Mouse (Mus musculus): ENCODE measurements at regions not wholly inside any gene's neighbourhood (a gene's known extent, or its start where the extent isn't known, plus 50 kb on each side); places are given as distances from the start of the nearest gene placed in this dataset.
A peak's percentile ranks its signal among the peaks of the same experiment; 100 is the strongest.

DNA sequence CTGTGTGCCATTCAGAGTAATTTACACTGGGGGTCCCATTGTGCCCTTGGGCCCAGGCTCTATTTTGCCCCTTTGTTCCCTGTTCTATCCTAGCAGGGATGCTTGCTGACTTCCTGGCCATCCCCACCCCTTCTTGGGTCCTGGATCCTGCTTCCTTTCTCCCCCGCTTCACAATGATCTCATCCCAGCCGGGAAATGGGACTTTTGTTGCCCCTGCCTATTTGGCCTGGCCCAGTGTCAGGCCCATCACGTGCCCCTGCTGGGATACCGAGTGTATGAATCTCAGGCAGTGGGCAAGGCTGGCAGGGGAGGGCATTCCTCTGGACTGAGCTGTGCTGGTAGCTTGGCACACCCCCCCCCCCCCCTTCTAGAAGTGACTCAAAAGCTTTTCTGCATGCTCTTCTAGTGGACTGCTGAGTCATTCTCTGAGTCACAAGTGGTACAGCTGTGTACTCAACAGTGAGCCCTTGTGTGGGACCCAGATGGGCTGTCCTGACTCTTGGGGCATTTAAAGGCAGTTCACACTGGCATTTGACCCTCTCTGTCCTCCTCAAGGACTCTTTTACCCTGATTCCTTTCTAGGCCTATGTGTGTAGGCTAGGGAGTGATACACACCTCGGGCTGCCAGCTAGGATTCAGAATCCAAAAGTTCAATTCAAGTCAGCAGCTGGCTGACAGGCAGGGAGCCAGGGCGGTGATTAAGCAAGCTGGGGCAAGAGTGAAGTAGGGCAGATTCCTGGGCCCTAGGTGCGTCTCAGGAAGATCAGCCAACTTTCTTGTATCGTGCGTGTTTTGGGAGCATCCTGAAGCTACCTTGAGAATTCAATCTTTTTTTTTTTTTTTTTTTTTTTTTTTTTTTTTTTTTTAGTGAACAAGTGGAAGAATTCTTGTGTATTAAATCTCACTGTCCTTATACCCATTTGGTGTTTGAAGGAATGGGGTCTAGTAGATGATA is 1156.6 kb upstream of the A1bg start:
- TF ChIP-seq CTCF (IDR thresholded peaks at IDR 0.05; ENCODE audit: low read depth) = no peak
- peak; percentile 24; the same call in 1 of the 2 replicates for TF ChIP-seq EP300 (IDR thresholded peaks at IDR 0.05; ENCODE audit: low read depth)
